Comparison of ENCODE assay signal across 8 mouse cellular contexts in genomic region chr16:4559715-4560144, GRCm38 (mm10). TPM values are rescaled to one million over a fixed set of nuclear protein-coding genes. Genes with fewer than 3 reads are reported as not detected.
DNase-seq lines count a peak whose midpoint lies in the region; ATAC-seq and TF ChIP-seq lines count a peak whose summit lies in the region.

Tfap4 (minus strand) TSS chr16:4559854.

- peak within 1 kb of the TSS; percentile 89 for H3K4me3 ChIP-seq in gastrocnemius, adult 2 months
- peak within 1 kb of the TSS; percentile 81 for H3K4me3 ChIP-seq in hindbrain, postnatal 0 days (ENCODE audit: low read length)
- peak within 1 kb of the TSS; percentile 83 for H3K4me3 ChIP-seq in left cerebral cortex, adult 2 months
- peak within 1 kb of the TSS; percentile 68 for H3K4me3 ChIP-seq in macrophage (ENCODE audit: inconsistent target)

- no peaks in the 10 kb centered on the region for H3K27me3 ChIP-seq in hindbrain, postnatal 0 days (ENCODE audit: insufficient read depth, low read length)

- WGBS in hindbrain, postnatal 0 days = under 1% methylated on average over 16 of the region's 17 CpGs
- under 1% methylated on average over 11 of the region's 17 CpGs for WGBS in macrophage (ENCODE audit: missing documents)

- intact Hi-C loops in gastrocnemius, adult 2 months (cut with DNase I) = loop anchor here (2.0 kb wide), 1 partner anchor 47 kb away; no protein-coding TSS in a partner anchor
- intact Hi-C loops in left cerebral cortex, adult 2 months (cut with DNase I) = loop anchor here (10.0 kb wide), 1 partner anchor 485 kb away; the partner anchor contains the start of gene Trap1

- no peaks in the 10 kb centered on the region for H3K9me3 ChIP-seq in hindbrain, postnatal 0 days (ENCODE audit: low read length)

- peak; percentile 52 for TF ChIP-seq CTCF in gastrocnemius, adult 2 months (IDR thresholded peaks at IDR 0.05)
- TF ChIP-seq CTCF in hindbrain, postnatal 0 days (IDR thresholded peaks at IDR 0.05; ENCODE audit: low read depth) = peak; percentile 56
- TF ChIP-seq CTCF in left cerebral cortex, adult 2 months (IDR thresholded peaks at IDR 0.05) = peak; percentile 47

- H3K4me2 ChIP-seq in hindbrain, postnatal 0 days (ENCODE audit: low read depth, low read length) = peak within 1 kb of the TSS; percentile 94

- peak within 1 kb of the TSS; percentile 71 for H3K9ac ChIP-seq in hindbrain, postnatal 0 days (replicated peaks; ENCODE audit: low read length)

- H3K4me1 ChIP-seq in hindbrain, postnatal 0 days (ENCODE audit: insufficient read depth, low read length) = peaks cover 15% of the 10 kb centered on the region

- peak; percentile 86 for DNase-seq in T-cell, adult 2 months (ENCODE audit: low spot score)
- DNase-seq in cerebellum, postnatal 36 days = peak; percentile 79 to 84
- DNase-seq in gastrocnemius, adult 2 months = peak; percentile 88
- DNase-seq in hindbrain, postnatal 0 days (ENCODE audit: low spot score) = peak; percentile 93
- DNase-seq in left cerebral cortex, adult 2 months (ENCODE audit: extremely low spot score in 1 of 2, low spot score in 2 of 2) = peak; percentile 72 to 78
- peak; percentile 82 for DNase-seq in right cerebral cortex, adult 18-20 months
- DNase-seq in urinary bladder, adult 2 months (ENCODE audit: low spot score) = peak; percentile 70

- peak; percentile 54 for ATAC-seq in hindbrain, postnatal 0 days

- no peaks in the 10 kb centered on the region for H3K36me3 ChIP-seq in hindbrain, postnatal 0 days (ENCODE audit: insufficient read depth, low read length)
- no peaks in the 10 kb centered on the region for H3K36me3 ChIP-seq in macrophage (ENCODE audit: inconsistent target)

- H3K79me2 ChIP-seq in macrophage (ENCODE audit: inconsistent target) = peaks cover 21% of the 10 kb centered on the region; the same call in 1 of the 2 replicates

- peak within 1 kb of the TSS; percentile 97 for H3K27ac ChIP-seq in gastrocnemius, adult 2 months
- peak within 1 kb of the TSS; percentile 94 for H3K27ac ChIP-seq in hindbrain, postnatal 0 days
- peak within 1 kb of the TSS; percentile 96 for H3K27ac ChIP-seq in left cerebral cortex, adult 2 months
- H3K27ac ChIP-seq in macrophage = peak within 1 kb of the TSS; percentile 79

RNA-seq across cellular contexts. Expression of gene Tfap4, which starts in this region (rescaled TPM):
- total RNA-seq in gastrocnemius, adult 2 months (2021) = 1 to 10 TPM; 3.0 to 5.1 TPM
- total RNA-seq in hindbrain, postnatal 0 days (2014; rRNA removed) = 7.8 and 9.3 TPM in 2 replicates
- polyA plus RNA-seq in hindbrain, postnatal 0 days (2015; fragmentation: Nextera tagmentation; extraction: Ambion mirVana) = 7.0 and 7.6 TPM in 2 replicates
- total RNA-seq in left cerebral cortex, adult 2 months (2021) = 1 to 10 TPM; 2.9 to 4.3 TPM
- 1 to 10 TPM; 1.2 to 7.1 (median 3.1) TPM for total RNA-seq in macrophage (2018; cell fraction: chromatin; rRNA removed)
- total RNA-seq in macrophage (2018; cell fraction: cytosol; rRNA removed) = 1 to 10 TPM in 23 of 26 experiments, under 1 TPM in 3; 0.43 to 5.0 (median 2.3) TPM
- total RNA-seq in macrophage (2018; cell fraction: nucleus; rRNA removed) = 1 to 10 TPM in 23 of 26 experiments, under 1 TPM in 2, not detected in 1; 0.59 to 8.1 (median 2.4) TPM
- polyA plus RNA-seq in macrophage (2018) = 3.3 to 7.1 TPM (median 4.0 TPM) in 3 replicates
- 8.4 and 9.3 TPM in 2 replicates for polyA plus RNA-seq in urinary bladder, adult 2 months (2012; rRNA removed)

Comparison
In these comparisons a context has a peak if more than half of its experiments do, and no peak if none do; other contexts are left out.
1. Peak in every context shown above with its lines: DNase-seq, ATAC-seq, H3K4me3 ChIP-seq and H3K27ac ChIP-seq.